15 mouse cellular contexts compared by ENCODE assay signal in genomic region chr7:111762754-111763153, GRCm38 (mm10). TPM values are rescaled to one million over a fixed set of nuclear protein-coding genes. Genes with fewer than 3 reads are reported as not detected.
DNase-seq lines count a peak whose midpoint lies in the region; ATAC-seq lines count a peak whose summit lies in the region.
"Had no signal": no experiment of that assay in that cellular context is flagged by ENCODE, and none has a peak within 500 bp of the region (broad histone marks: within the 10 kb centered on the region; RNA-seq: fewer than 3 reads in every experiment).

No protein-coding gene starts in this region.

- no peak overlapping the region for H3K4me2 ChIP-seq in midbrain, embryonic 11.5 days
- no peak overlapping the region for H3K4me2 ChIP-seq in midbrain, embryonic 13.5 days (replicated peaks)
- H3K4me2 ChIP-seq: embryonic facial prominence, embryonic 13.5 days had no signal

- peaks cover 20% of the 10 kb centered on the region for H3K4me1 ChIP-seq in midbrain, embryonic 10.5 days
- peaks cover 7% of the 10 kb centered on the region for H3K4me1 ChIP-seq in midbrain, embryonic 11.5 days (ENCODE audit: control insufficient read depth, insufficient read depth, low read length)
- H3K4me1 ChIP-seq in midbrain, embryonic 13.5 days (replicated peaks), result peaks cover 26% of the 10 kb centered on the region

- no peak overlapping the region for H3K4me3 ChIP-seq in midbrain, embryonic 10.5 days
- no peak overlapping the region for H3K4me3 ChIP-seq in midbrain, embryonic 11.5 days (ENCODE audit: low read depth, low read length)
- no peak overlapping the region for H3K4me3 ChIP-seq in midbrain, embryonic 13.5 days (replicated peaks)
- H3K4me3 ChIP-seq: embryonic facial prominence, embryonic 13.5 days had no signal

- H3K27me3 ChIP-seq in midbrain, embryonic 10.5 days (ENCODE audit: low read depth, poor library complexity, severe bottlenecking), result no peaks in the 10 kb centered on the region
- H3K27me3 ChIP-seq in midbrain, embryonic 11.5 days (ENCODE audit: control insufficient read depth, insufficient read depth, low read length), result no peaks in the 10 kb centered on the region
- no peaks in the 10 kb centered on the region for H3K27me3 ChIP-seq in midbrain, embryonic 13.5 days
- H3K27me3 ChIP-seq: embryonic facial prominence, embryonic 13.5 days had no signal

- peak overlapping the region; percentile 55 for H3K27ac ChIP-seq in midbrain, embryonic 10.5 days (replicated peaks)
- no peak overlapping the region for H3K27ac ChIP-seq in midbrain, embryonic 11.5 days (ENCODE audit: low read depth, low read length)
- H3K27ac ChIP-seq in midbrain, embryonic 13.5 days, result peak overlapping the region; percentile 7; the same call in 1 of the 2 replicates
- H3K27ac ChIP-seq: embryonic facial prominence, embryonic 13.5 days had no signal

- intact Hi-C loops in heart, postnatal 25 days (cut with DNase I), result no loop called here

- H3K9me3 ChIP-seq in midbrain, embryonic 10.5 days (replicated peaks), result no peaks in the 10 kb centered on the region
- no peaks in the 10 kb centered on the region for H3K9me3 ChIP-seq in midbrain, embryonic 11.5 days (ENCODE audit: control insufficient read depth, low read length)
- H3K9me3 ChIP-seq in midbrain, embryonic 13.5 days, result no peaks in the 10 kb centered on the region
- H3K9me3 ChIP-seq: embryonic facial prominence, embryonic 13.5 days had no signal

- ATAC-seq in midbrain, embryonic 11.5 days (ENCODE audit: low FRiP score), result no peak
- ATAC-seq in midbrain, embryonic 13.5 days, result peak; percentile 69
- ATAC-seq: liver, postnatal 0 days had no signal

- WGBS in midbrain, embryonic 10.5 days, result 58% methylated on average over 6 of the region's 6 CpGs
- 34% methylated on average over 6 of the region's 6 CpGs for WGBS in midbrain, embryonic 11.5 days
- 27% methylated on average over 6 of the region's 6 CpGs for WGBS in midbrain, embryonic 13.5 days

- DNase-seq in heart, adult 11 months, result peak; percentile 62
- DNase-seq in heart, postnatal 25 days (ENCODE audit: low spot score), result no peak
- no peak for DNase-seq in midbrain, embryonic 10.5 days (ENCODE audit: low spot score)
- no peak for DNase-seq in midbrain, embryonic 11.5 days (ENCODE audit: low spot score, missing footprints)
- no peak for DNase-seq in adrenal gland, postnatal 14 days
- no peak for DNase-seq in urinary bladder, adult 2 months (ENCODE audit: low spot score)
- DNase-seq in layer of hippocampus, adult 9-10 months (ENCODE audit: low spot score), result no peak
- DNase-seq: adrenal gland, postnatal 10 days; cerebellum, adult 2 months; kidney, adult 8-10 months; kidney, postnatal 25 days; liver; liver, postnatal 0 days had no signal

- no peaks in the 10 kb centered on the region for H3K36me3 ChIP-seq in midbrain, embryonic 10.5 days
- H3K36me3 ChIP-seq in midbrain, embryonic 11.5 days (ENCODE audit: control insufficient read depth, insufficient read depth, low read length), result no peaks in the 10 kb centered on the region
- no peaks in the 10 kb centered on the region for H3K36me3 ChIP-seq in midbrain, embryonic 13.5 days
- H3K36me3 ChIP-seq: embryonic facial prominence, embryonic 13.5 days had no signal

- no peak overlapping the region for H3K9ac ChIP-seq in midbrain, embryonic 11.5 days (ENCODE audit: low read length)
- H3K9ac ChIP-seq in midbrain, embryonic 13.5 days (replicated peaks), result no peak overlapping the region
- H3K9ac ChIP-seq: embryonic facial prominence, embryonic 13.5 days; liver, postnatal 0 days had no signal

RNA-seq across cellular contexts. Expression of gene Galnt18, which starts 17.0 kb away (rescaled TPM):
- 10 to 100 TPM; 13.8 to 14.3 TPM for total RNA-seq in heart, postnatal 25 days (2021)
- polyA plus RNA-seq in midbrain, embryonic 10.5 days (2016; fragmentation: Nextera tagmentation; extraction: Ambion mirVana), result 6.6 and 6.8 TPM in 2 replicates
- 4.1 and 4.4 TPM in 2 replicates for polyA plus RNA-seq in midbrain, embryonic 11.5 days (2014; fragmentation: Nextera tagmentation; extraction: Ambion mirVana)
- polyA plus RNA-seq in midbrain, embryonic 13.5 days (2015; fragmentation: Nextera tagmentation; extraction: Ambion mirVana), result 8.5 and 11.0 TPM in 2 replicates
- 18.4 and 24.1 TPM in 2 replicates for total RNA-seq in adrenal gland, postnatal 14 days (2021)
- polyA plus RNA-seq in urinary bladder, adult 2 months (2012; rRNA removed), result 23.2 and 26.8 TPM in 2 replicates
